Mouse (Mus musculus) neural tube, embryonic 15.5 days (tissue): ENCODE measurements at regions not wholly inside any gene's neighbourhood (a gene's known extent, or its start where the extent isn't known, plus 50 kb on each side); places are given as distances from the start of the nearest gene placed in this dataset.

ENCODE experiments used
- ATAC-seq: fragments of 200-750 bp; cut with Nextera tagmentation; 2 replicates; pipeline ENCODE4 v1.8.0; 2017; ENCODE audit warnings: mild to moderate bottlenecking, moderate TSS enrichment, moderate library complexity; ENCODE audit not compliant: low FRiP score
- H3K27ac ChIP-seq: fragments of 300-500 bp; sonication (generic); replicated peaks from 2 replicates; pipeline ENCODE4 v1.5.1; 2015; ENCODE audit warnings: mild to moderate bottlenecking, inconsistent platforms
- H3K27me3 ChIP-seq: fragments of 300-500 bp; sonication (generic); replicated peaks from 2 replicates; pipeline ENCODE4 v1.6.1; 2015; ENCODE audit warnings: inconsistent platforms
- H3K36me3 ChIP-seq: fragments of 300-500 bp; sonication (generic); 2 replicates; pipeline ENCODE4 v1.6.1; 2015; ENCODE audit warnings: inconsistent platforms
- H3K4me1 ChIP-seq: fragments of 300-500 bp; sonication (generic); 2 replicates; pipeline ENCODE4 v1.6.1; 2015; ENCODE audit warnings: inconsistent platforms
- H3K4me2 ChIP-seq: fragments of 300-500 bp; sonication (generic); 2 replicates; pipeline ENCODE4 v1.6.1; 2015; ENCODE audit warnings: inconsistent platforms, mild to moderate bottlenecking, moderate library complexity
- H3K4me3 ChIP-seq: fragments of 300-500 bp; sonication (generic); replicated peaks from 2 replicates; pipeline ENCODE4 v1.5.1; 2015; ENCODE audit warnings: mild to moderate bottlenecking, inconsistent platforms
- H3K9ac ChIP-seq: fragments of 300-500 bp; sonication (generic); replicated peaks from 2 replicates; pipeline ENCODE4 v1.6.1; 2015; ENCODE audit warnings: mild to moderate bottlenecking, inconsistent platforms
- H3K9me3 ChIP-seq: fragments of 300-500 bp; sonication (generic); replicated peaks from 2 replicates; pipeline ENCODE4 v1.6.1; 2016; ENCODE audit warnings: inconsistent platforms
- WGBS: fragments of 180-500 bp; shearing (Covaris S2); methylation state at CpG from one replicate; pipeline ENCODE4 v1.1.7; 2015; ENCODE audit warnings: mixed read lengths; 5-methylcytosine and 5-hydroxymethylcytosine counted together

DNA sequence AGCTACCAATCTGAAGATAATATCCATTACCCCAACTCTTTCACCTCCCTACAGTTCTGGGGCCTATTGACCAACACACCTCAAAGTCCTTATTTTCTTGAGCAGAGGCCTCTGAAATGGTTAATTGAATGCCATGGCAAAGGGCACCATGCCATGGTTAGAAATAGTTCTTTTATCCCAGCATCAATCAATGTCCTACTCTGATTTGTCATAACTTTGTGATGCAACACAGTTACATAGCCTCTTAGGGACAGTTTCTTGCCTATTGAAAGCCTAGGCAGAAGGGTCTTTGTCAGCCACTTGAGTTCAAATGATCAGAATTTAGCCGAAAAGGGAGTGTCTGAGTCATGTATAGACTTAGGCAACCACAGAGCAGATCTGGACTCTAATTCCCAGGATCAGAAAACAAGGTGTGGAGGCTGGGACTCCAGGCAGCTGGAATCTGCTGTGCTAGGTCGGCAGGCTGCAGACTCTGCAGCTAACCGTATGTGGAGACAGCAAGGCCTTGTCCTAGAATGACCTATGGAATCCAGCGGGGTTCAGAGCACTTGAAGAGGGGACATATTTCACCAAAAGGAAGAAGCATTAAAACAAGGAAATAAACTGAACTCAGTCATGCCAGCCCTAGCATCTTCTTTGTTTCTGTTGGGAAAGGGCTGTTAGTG, 368.1 kb downstream of the Cog6 start:
- ATAC-seq, result no peak
- H3K9ac ChIP-seq, result no peak overlapping the region
- H3K9me3 ChIP-seq, result no peaks in the 10 kb centered on the region
- no peak overlapping the region for H3K4me3 ChIP-seq
- no peak overlapping the region for H3K4me2 ChIP-seq
- no peaks in the 10 kb centered on the region for H3K36me3 ChIP-seq
- peaks cover 13% of the 10 kb centered on the region for H3K4me1 ChIP-seq
- no peaks in the 10 kb centered on the region; the same call in 1 of the 2 replicates for H3K27me3 ChIP-seq
- 89% methylated on average over 4 of the region's 4 CpGs for whole genome bisulfite sequencing
- no peak overlapping the region for H3K27ac ChIP-seq

DNA sequence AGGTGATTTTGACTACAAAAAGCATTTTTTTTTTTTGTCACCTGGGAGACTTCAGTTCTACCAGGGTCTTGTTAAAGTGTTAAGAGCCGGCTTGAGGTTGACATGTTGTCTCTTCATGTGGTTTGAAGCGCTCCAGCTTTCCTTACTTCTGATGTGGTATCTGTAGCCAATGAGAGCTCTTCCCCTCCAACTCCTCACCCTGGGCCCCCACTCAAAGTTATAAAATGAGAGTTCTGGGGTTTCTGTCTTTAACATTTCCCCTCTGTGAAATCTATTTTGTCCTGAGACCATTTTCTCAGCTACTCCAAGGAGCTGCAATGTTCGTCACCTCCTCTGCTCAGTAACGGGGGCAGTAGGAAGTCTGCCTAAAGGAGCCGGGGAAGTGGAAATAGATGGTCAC, 369.1 kb downstream of the Cog6 start:
- Histone ChIP-seq H3K9ac (no peak overlapping the region), H3K4me2 (no peak overlapping the region), H3K27ac (no peak overlapping the region), H3K4me1 (peaks cover 24% of the 10 kb centered on the region), H3K4me3 (no peak overlapping the region), H3K27me3 (no peaks in the 10 kb centered on the region; the same call in 1 of the 2 replicates), H3K36me3 (no peaks in the 10 kb centered on the region), H3K9me3 (no peaks in the 10 kb centered on the region)
- no peak for ATAC-seq
- WGBS, result 95% methylated on average over 5 of the region's 5 CpGs

DNA sequence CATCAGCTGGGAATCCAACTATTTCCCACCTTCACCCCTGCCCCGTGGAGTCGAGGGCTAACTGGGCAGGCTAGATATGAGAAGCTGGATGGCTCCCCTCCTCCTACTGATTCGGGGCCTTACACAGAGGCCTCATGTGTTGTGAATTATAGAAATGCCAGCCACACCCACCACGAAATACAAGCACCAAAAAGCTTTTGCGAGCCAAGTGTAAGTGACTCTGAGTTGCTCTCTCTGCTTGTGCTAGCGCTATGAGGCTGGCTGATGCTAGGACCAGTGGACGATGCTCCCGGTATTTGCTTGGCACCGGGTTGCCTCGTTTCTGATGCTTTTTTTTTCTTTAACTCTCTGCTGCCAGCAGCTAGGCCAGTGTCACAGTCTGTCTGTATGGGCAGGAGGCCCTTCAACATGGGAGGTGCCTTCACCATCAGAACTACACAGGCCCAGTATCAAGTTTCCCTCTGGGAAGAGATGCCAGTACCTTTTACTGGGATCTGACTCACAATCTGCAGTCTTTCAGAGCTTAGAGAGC, 369.8 kb downstream of the Cog6 start:
- Histone ChIP-seq H3K9ac (no peak overlapping the region), H3K36me3 (no peaks in the 10 kb centered on the region), H3K4me3 (no peak overlapping the region), H3K4me1 (peaks cover 25% of the 10 kb centered on the region), H3K27ac (no peak overlapping the region), H3K9me3 (no peaks in the 10 kb centered on the region), H3K4me2 (no peak overlapping the region), H3K27me3 (no peaks in the 10 kb centered on the region; the same call in 1 of the 2 replicates)
- 82% methylated on average over 10 of the region's 10 CpGs for WGBS
- ATAC-seq, result no peak

DNA sequence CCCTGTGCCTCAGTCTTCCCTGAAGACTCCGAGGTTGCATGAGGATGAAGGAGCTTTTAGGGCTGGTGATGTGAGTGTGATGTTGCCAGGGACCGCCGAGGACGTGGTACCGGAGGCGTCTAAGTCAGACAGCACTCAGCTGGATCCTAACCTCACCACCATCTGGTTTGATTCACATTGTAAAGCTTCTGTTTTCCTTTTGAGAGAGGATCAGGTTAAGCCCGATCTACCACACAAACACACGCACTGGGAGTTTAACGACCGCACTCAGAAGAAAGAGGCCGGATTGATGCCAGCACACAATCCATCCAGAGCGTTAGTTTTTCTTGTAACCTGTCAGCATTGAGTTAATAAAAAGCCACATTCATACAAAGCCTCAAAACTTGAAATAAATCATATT, 371.9 kb downstream of the Cog6 start:
- ATAC-seq, result peak; percentile 5; the same call in 1 of the 2 replicates
- peaks cover 25% of the 10 kb centered on the region for H3K4me1 ChIP-seq
- H3K4me2 ChIP-seq, result no peak overlapping the region
- H3K9ac ChIP-seq, result no peak overlapping the region
- H3K36me3 ChIP-seq, result no peaks in the 10 kb centered on the region
- H3K27ac ChIP-seq, result no peak overlapping the region
- H3K27me3 ChIP-seq, result no peaks in the 10 kb centered on the region; the same call in 1 of the 2 replicates
- no peaks in the 10 kb centered on the region for H3K9me3 ChIP-seq
- H3K4me3 ChIP-seq, result no peak overlapping the region
- WGBS, result 36% methylated on average over 12 of the region's 12 CpGs

DNA sequence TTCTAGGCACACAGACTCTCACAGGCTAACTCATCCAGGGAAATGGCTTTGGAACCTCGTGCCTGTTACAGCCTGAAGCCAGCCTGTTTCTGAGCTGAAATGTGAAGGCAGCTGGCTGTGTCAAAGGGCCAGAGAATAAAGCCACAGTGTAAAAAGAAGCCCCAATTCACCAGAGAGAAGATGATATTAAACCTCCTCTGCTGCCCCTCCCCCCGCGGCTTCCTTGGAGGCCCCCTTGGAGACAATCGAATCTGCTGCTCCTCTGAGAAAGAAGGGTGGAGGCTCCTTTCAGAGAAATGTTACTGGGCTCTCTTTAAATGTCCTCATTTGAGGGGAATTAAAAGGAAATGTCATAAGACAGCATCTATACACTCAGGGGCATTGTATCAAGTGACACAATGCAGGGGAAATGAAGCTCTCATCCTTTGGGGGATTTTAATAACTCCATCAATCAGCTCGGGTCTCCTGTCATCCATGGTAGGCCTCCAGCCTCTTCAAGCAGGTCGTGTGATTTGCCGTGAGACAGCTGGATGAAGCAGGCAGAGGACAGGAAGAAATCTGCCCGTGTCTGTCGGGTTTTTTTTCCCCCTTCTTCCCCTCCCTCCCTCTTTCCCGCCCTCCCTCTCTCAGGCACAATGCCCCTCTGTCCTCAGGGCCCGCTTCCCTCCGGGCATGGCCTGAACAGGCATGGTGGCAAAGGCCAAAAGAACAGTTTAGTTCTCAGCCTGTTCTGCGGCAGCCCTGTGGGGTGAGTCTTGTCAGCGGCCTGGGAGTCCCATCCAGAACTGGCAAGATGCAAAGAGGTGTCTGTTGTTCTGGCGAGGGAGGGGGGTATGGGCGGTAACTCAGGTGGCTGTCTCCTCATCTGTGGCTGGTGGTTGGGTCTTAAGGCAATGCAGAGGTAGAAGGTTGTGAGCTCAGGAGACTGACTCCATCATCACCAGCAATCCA, 372.6 kb downstream of the Cog6 start:
- H3K9ac ChIP-seq, result no peak overlapping the region
- H3K4me1 ChIP-seq, result peaks cover 25% of the 10 kb centered on the region
- WGBS, result 16% methylated on average over 16 of the region's 16 CpGs
- no peaks in the 10 kb centered on the region for H3K36me3 ChIP-seq
- no peak overlapping the region for H3K4me3 ChIP-seq
- H3K27ac ChIP-seq, result no peak overlapping the region
- H3K27me3 ChIP-seq, result no peaks in the 10 kb centered on the region; the same call in 1 of the 2 replicates
- no peak overlapping the region for H3K4me2 ChIP-seq
- peak; percentile 50 for ATAC-seq
- H3K9me3 ChIP-seq, result no peaks in the 10 kb centered on the region

DNA sequence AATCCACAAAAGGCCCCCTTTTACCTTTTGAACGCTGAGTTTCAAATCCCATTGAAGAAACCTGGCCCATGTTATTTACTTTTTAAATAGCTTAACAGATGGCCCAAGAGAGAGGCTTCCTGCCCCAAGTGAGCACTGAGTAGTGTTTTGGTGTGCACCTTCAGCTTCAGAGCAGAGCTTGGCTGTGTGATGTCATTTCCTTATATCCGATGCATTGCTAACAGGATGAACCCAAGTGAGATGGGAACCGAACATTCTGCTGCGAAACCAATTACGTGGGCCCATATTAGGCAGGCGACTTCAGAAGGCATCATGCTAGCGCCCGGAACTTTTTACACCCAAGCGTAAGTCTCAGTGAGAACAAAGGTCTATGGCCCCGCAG, 373.2 kb downstream of the Cog6 start:
- Histone ChIP-seq H3K27ac (no peak overlapping the region), H3K4me1 (peaks cover 25% of the 10 kb centered on the region), H3K4me3 (no peak overlapping the region), H3K36me3 (no peaks in the 10 kb centered on the region), H3K9me3 (no peaks in the 10 kb centered on the region), H3K9ac (no peak overlapping the region), H3K4me2 (no peak overlapping the region), H3K27me3 (no peaks in the 10 kb centered on the region; the same call in 1 of the 2 replicates)
- 68% methylated on average over 10 of the region's 10 CpGs for WGBS
- no peak for ATAC-seq

DNA sequence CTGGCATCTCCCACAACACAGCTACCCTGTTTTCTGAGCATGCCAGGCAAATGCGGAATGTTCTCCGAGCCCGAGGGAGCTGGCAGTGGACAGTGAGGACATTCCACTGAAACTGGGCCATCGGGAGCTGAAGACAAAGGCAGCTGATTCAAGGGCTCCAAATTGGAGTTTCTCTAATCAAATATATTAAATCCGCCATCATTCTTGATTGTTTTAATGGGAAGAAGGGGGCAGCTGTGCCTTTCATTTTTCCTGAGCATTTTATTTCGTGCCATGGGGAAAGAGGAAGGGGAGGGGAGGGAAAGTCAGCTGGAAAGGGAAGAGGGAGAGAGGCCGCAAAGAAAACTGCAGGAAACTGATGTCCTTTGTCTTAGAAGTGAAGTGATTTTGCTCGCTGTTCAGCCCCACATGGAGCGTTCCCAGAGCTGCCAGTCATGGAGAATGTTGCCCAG, 373.9 kb downstream of the Cog6 start:
- Histone ChIP-seq H3K4me3 (no peak overlapping the region), H3K4me1 (peaks cover 25% of the 10 kb centered on the region), H3K9ac (no peak overlapping the region), H3K4me2 (no peak overlapping the region), H3K36me3 (no peaks in the 10 kb centered on the region), H3K27me3 (no peaks in the 10 kb centered on the region; the same call in 1 of the 2 replicates), H3K9me3 (no peaks in the 10 kb centered on the region), H3K27ac (no peak overlapping the region)
- WGBS, result 27% methylated on average over 9 of the region's 9 CpGs
- ATAC-seq, result no peak

DNA sequence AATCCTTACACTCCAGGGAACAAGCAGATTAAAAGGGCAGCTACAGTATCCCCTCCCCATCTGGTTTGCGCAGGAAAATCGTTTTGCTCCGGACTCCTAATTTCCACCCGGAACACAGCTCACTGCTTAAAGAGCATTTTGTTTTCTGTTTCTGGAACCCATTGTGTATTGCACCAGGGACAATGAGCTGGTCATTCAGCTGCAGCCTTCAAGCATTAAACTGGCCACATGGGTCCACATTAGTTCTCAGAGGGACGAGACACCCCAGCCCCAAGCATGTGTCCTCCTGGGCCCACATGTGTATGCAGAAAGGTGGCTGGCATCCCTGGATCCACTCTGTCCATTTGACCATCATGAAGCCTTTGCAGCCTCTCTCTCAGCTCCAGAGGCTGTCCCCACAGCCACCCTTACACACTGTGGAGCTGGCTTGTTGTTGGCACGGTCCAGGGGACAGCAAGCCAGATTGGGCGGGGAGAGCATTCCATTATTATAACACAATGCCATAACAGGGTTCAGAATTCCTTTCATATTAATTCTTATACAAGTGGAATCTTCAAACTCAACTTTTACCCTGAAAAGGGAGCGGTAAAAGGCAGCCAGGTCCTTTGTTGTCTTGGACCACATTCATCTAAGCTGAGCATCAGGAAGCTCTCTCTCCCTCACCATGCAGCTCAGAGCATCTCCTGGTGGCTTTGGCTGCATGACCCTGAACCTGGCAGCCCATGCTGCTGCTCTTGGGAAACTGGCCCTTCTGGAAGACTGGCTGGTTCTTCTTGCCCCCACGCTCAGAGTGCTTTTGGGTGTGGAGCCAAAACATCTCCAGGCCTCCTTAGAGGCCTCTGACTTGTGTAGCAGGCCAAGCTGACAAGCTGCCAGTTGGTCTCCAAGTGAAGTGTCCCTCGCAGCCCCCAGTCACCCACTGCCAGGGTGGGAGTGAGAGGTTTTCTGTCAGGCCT, 373.4 kb downstream of the Foxo1 start:
- no peaks in the 10 kb centered on the region for H3K36me3 ChIP-seq
- H3K9ac ChIP-seq, result no peak overlapping the region
- no peaks in the 10 kb centered on the region for H3K27me3 ChIP-seq
- no peak overlapping the region for H3K4me3 ChIP-seq
- H3K4me1 ChIP-seq, result peaks cover 25% of the 10 kb centered on the region
- H3K9me3 ChIP-seq, result no peaks in the 10 kb centered on the region
- 79% methylated on average over 10 of the region's 10 CpGs for WGBS
- no peak for ATAC-seq
- H3K27ac ChIP-seq, result no peak overlapping the region
- no peak overlapping the region for H3K4me2 ChIP-seq

DNA sequence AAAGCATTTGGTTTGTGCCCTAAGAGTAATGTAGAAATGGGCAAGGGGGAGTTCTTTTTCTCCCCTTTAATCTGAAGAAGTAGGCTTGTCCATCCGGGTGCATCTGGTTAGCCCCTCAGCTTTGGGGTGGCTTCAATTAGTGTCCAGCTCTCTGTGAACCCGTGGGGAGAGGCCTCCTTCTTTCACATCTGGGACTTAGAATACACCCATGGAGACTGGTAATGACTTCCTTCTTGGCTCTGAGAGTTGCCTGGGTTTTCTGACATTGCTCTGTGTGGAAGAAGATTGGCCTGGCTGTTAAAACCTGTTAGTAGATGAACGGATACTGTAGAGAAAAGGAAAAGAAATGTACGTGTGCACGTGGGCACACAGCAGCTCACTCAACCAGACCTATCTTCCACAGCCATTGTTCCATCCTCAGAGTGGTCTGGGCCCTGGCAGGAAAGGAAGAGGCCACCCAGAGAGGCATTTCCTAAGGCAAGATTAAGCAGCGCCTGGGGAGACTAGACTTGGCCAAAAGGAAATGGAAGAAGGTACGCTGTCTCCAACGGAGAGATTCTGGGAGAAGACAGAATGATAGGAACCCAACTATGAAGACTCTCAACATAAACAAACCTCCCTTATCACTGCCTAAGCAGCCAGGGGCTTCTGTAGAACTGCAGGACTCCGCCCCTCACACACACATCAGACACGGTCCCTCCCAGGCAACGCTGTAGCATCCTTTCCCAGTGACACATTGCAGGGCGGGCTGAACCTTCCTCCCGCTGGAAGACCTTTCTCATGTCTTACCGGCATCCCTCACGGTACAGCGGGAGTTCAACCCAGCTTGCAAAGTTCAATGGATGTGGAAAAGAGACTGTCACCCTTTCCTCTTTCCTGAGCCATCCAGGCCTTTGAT, 372.4 kb downstream of the Foxo1 start:
- H3K4me2 ChIP-seq, result no peak overlapping the region
- WGBS, result 76% methylated on average over 16 of the region's 16 CpGs
- H3K36me3 ChIP-seq, result no peaks in the 10 kb centered on the region
- H3K4me3 ChIP-seq, result no peak overlapping the region
- no peak overlapping the region for H3K9ac ChIP-seq
- H3K4me1 ChIP-seq, result peaks cover 25% of the 10 kb centered on the region
- H3K27ac ChIP-seq, result no peak overlapping the region
- ATAC-seq, result no peak
- H3K9me3 ChIP-seq, result no peaks in the 10 kb centered on the region
- no peaks in the 10 kb centered on the region for H3K27me3 ChIP-seq

DNA sequence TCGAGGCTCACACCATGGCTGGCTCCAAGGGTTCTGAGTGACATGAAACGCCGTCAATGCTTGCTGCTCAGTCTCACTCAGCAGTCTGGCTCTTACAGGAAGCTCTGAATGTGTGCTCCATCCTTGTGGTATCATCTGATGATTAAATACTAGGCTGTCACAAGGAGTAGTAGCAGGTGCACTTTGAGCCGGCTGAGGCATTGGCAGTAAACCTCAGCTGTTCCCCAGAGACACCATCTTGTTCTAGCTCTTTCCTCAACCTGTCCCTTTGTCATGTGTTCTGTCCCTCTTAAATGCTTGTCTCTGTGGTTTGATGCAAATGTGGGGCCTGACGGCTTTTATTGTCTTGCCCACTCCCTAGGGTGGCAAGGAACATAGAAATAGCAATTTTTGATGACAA, 370.7 kb downstream of the Foxo1 start:
- WGBS, result 71% methylated on average over 5 of the region's 5 CpGs
- Histone ChIP-seq H3K4me3 (no peak overlapping the region), H3K9ac (no peak overlapping the region), H3K4me1 (peaks cover 15% of the 10 kb centered on the region), H3K36me3 (no peaks in the 10 kb centered on the region), H3K9me3 (no peaks in the 10 kb centered on the region), H3K27ac (no peak overlapping the region), H3K27me3 (no peaks in the 10 kb centered on the region), H3K4me2 (no peak overlapping the region)
- ATAC-seq, result no peak
